Mouse (Mus musculus) left cerebral cortex, postnatal 25 days (tissue): ENCODE measurements around the gene Egr2. TPM values are rescaled to one million over a fixed set of nuclear protein-coding genes. Genes with fewer than 3 reads are reported as not detected.

Source experiments
- DNase-seq, 2 experiments: peaks; one replicate each; pipeline ENCODE4 v3.0.0; 2022; ENCODE audit warnings: low spot score in 2 of 2, mixed read lengths in 1 of 2
- intact Hi-C: fragments of 180-260 bp; cut with DNase I; formaldehyde crosslinking; loops from one replicate; pipeline ENCODE4 v1.15.1; 2025
- total RNA-seq, 2 experiments: library from RNA; stranded (reverse); gene quantifications; 2 replicates each; pipeline ENCODE4 v1.2.3; 2021

Egr2 gene
- total RNA-seq, 2 experiments from 2014 or later = 13.8 to 15.7 TPM

DNA sequence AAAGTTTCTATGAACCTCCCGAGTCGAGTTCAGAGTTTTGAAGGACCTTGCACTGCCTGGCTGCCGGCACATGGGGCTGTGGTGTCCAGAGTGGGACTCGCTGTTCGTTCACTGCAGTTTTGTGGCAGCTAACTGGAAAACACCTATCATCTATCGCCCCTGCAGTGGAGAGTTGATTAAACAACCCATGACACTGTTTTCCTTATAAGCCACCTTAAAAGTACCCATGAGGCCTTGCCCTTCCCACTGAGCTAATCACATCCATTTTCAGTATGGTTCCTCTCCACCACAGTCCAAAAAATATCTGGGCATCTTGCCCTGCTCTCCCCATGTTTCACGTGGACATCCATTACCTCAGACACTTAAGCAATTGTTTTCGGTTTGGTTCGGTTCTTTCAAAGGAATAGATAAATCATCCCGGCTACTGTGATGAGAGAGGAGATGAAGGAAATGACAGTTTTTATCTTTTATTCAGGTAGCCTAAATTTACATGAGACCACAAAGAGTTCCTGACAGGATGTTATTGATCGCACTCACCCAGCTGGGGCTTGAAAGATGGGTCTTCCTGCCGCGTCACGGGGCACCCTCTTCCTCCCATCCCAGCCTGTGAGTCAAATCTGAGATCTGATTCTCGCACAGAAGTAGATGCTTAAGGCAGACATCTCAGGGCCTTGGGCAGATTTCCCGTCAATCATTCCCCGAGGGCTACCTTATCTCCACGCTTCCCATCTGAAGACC, 50.8 kb downstream of the Egr2 start:
- DNase-seq = no peak
- intact Hi-C loops = no loop called here

Other genes with a start within 250 kb of the Egr2 start
- 10 to 100 TPM; 37.5 to 38.8 TPM for gene Ado, start 13.5 kb downstream of the Egr2 start, total RNA-seq